Mouse (Mus musculus) c-Kit-negative CD71-positive TER-119-positive erythroid progenitor cells, embryonic 14.5 days (primary cell): ENCODE data around the gene Cd300c2.
"Not testable (repeated sequence)": the region's sequence is repeated elsewhere in the genome, so short reads cannot be mapped to it uniquely, and the experiment has no call there.

Source experiments
- DNase-seq: peaks from one replicate; pipeline ENCODE4 v3.0.0-alpha.2; 2013; ENCODE audit warnings: low read depth, low spot score

Cd300c2 gene

DNA sequence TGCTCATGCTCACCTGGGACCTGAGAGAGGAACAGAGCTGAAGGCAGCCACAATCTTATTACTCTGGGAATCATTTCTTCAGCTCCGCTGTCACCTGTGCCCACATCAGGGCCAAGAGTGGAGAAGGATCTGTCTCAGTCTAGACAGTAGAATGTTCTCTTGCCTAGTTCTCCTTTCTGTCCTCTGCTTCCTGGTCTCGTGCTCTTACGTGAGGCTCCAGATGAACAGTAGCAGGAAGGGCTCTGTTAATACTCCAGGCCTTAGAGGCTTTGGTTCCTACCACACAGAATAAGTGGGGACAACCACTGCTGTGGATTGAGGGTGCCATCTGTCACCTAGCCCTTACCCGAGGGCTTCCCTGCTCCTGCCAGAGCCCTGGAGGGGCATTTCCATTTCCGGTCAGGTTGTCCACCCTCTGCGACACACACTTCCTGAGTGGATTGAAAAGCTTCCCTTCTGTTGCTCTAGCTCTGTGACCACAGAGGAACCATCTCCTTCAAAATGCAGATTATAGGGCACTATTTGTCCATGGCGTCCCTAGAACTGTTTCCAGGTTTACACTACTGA is at the start of gene Cd300c2:
Gene Cd300c2 (minus strand): TSS at position 407 of the 567 bp plus-strand sequence.
- no peak for DNase-seq

DNA sequence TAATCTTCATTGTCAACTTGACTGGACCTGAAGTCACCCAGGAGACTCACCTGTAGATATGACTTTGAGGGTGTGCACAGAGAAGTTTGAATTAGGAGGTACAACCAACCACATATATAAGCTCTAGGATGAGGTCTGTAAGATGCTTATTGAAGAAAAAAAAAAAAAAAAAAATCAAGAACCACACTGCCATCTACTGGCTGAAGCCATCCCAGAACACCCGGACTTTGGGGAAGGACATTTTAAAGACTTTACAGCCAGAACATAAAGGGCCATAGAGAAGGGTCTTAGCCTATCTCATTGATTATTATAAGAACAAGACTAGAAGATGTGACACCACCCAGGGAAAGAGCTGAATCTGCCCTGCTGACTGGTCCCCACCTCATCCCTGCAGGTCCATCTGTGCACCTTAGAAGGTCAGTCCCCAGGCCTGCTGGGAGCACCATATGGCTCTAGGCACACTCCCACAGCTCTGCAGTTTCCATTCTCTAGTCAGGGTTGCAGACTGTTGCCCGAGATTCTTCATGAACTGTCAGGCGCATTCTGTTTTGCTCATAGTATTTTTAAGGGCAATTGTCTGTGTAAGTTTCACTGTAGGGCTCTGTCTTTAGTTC is 47.7 kb upstream of the Cd300c2 start:
- DNase-seq, result no peak

GRCm38 (mm10) chr11:115048259-115048658 is 46.6 kb upstream of the Cd300c2 start, which contains the start of gene Cd300ld3:
Gene Cd300ld3 (minus strand): TSS chr11:115048409.
- DNase-seq, result no peak

DNA sequence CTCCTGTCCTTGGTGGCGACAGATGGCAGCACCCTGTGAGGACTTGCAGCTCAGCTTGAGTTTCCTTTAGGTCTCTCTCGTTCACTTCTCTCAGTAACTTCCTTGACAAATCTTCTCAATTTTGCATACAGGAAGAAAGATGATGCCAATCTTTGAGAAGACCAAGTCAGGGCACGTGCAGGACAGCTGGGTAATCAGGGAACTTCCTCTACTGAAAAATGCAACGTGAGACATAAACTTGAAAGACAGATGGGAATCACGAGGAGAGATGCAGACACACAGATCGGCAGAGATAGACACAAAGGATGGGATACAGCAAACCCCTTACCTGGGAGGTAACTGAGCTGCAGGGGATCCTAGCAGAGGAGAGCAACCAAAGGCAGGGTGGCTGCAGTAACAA is 36.0 kb upstream of the Cd300c2 start, which contains the start of gene Cd300ld5:
Gene Cd300ld5 (minus strand): TSS at position 101 of the 400 bp plus-strand sequence.
- DNase-seq, result not testable (repeated sequence)

DNA sequence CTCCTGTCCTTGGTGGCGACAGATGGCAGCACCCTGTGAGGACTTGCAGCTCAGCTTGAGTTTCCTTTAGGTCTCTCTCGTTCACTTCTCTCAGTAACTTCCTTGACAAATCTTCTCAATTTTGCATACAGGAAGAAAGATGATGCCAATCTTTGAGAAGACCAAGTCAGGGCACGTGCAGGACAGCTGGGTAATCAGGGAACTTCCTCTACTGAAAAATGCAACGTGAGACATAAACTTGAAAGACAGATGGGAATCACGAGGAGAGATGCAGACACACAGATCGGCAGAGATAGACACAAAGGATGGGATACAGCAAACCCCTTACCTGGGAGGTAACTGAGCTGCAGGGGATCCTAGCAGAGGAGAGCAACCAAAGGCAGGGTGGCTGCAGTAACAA is 25.2 kb upstream of the Cd300c2 start, which contains the start of gene Cd300ld4:
Gene Cd300ld4 (minus strand): TSS at position 101 of the 400 bp plus-strand sequence.
- DNase-seq, result not testable (repeated sequence)

GRCm38 (mm10) chr11:115016093-115016492 is 14.4 kb upstream of the Cd300c2 start, which contains the start of gene Cd300ld2:
Gene Cd300ld2 (minus strand): TSS chr11:115016193.
- not testable (repeated sequence) for DNase-seq

- no peak for DNase-seq
Observed at GRCm38 (mm10) chr11:115004070-115004469, 2.4 kb upstream of the Cd300c2 start.

- no peak for DNase-seq
Observed at GRCm38 (mm10) chr11:114989793-114990192, 11.9 kb downstream of the Cd300c2 start, which contains the start of gene Cd300ld. Gene Cd300ld (minus strand): TSS chr11:114989922.

DNA sequence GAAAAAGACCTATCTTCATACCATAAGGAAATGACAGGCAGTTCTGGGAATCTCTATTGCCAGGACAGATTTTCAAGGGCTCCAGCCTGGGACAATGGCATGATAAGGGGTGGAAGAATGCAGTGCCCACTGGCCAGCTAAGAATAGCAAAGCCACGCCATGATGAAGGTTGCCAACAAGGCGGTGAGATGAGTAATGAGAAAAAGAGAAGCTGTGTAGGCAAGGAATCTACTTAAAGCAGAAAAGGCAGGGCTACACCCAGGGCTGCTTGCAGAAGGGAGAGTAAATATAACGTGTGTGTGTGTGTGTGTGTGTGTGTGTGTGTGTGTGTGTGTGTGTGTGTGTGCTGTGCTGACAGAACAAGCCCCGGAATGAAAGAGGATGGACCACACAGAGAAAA is 19.8 kb downstream of the Cd300c2 start:
- DNase-seq, result no peak

DNA sequence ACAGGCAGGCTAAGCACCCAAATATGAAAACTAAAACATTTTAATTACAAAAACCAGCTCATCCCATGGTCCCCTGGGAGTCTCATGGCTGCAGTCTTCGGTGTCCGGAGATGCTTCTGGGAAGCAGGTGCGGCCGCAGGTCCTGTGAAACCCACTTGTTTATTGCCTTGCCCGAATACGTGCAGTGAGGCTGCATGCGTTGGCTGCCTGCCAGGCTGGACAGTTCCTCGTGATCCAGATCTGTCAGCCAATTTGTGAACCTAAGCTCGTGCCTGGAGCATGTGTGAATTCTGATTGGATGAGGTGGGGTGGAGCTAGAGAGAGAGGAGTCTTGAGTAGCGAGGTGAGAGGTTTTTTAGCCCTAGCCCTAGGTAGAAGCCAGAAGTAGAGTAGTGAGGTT is 29.0 kb downstream of the Cd300c2 start:
- DNase-seq, result no peak

GRCm38 (mm10) chr11:114968752-114969207 is 32.9 kb downstream of the Cd300c2 start, which contains the start of gene Cd300c:
Gene Cd300c (minus strand): TSS chr11:114969157.
- DNase-seq, result no peak

GRCm38 (mm10) chr11:114965182-114965828 is 36.4 kb downstream of the Cd300c2 start:
- no peak for DNase-seq

GRCm38 (mm10) chr11:114960369-114960768 is 41.3 kb downstream of the Cd300c2 start:
- DNase-seq, result no peak
